Mouse (Mus musculus) intestine, postnatal 0 days (tissue): ENCODE data around the gene Plxdc1. TPM values are rescaled to one million over a fixed set of nuclear protein-coding genes. Genes with fewer than 3 reads are reported as not detected.
A peak's percentile ranks its signal among the peaks of the same experiment; 100 is the strongest.

Experiments
- ATAC-seq: fragments of 200-750 bp; cut with Nextera tagmentation; 2 replicates; pipeline ENCODE4 v1.8.0; 2017; ENCODE audit warnings: mild to moderate bottlenecking, moderate TSS enrichment, moderate library complexity
- H3K27ac ChIP-seq: fragments of 300-500 bp; sonication (generic); 2 replicates; pipeline ENCODE4 v1.5.1; 2014; ENCODE audit warnings: mild to moderate bottlenecking, low read depth, low read length, moderate library complexity
- H3K27me3 ChIP-seq: fragments of 300-500 bp; sonication (generic); replicated peaks from 2 replicates; pipeline ENCODE4 v1.6.1; 2014; ENCODE audit warnings: low read length, mixed read lengths; ENCODE audit not compliant: control insufficient read depth, insufficient read depth
- H3K36me3 ChIP-seq: fragments of 300-500 bp; sonication (generic); 2 replicates; pipeline ENCODE4 v1.6.1; 2014; ENCODE audit warnings: mild to moderate bottlenecking, moderate library complexity; ENCODE audit not compliant: control insufficient read depth, insufficient read depth
- H3K4me1 ChIP-seq: fragments of 300-500 bp; sonication (generic); replicated peaks from 2 replicates; pipeline ENCODE4 v1.6.1; 2014; ENCODE audit warnings: antibody characterized with exemption, low read length, mixed read lengths; ENCODE audit not compliant: control insufficient read depth, insufficient read depth
- H3K4me2 ChIP-seq: fragments of 300-500 bp; sonication (generic); replicated peaks from 2 replicates; pipeline ENCODE4 v1.6.1; 2014; ENCODE audit warnings: low read depth, mild to moderate bottlenecking, moderate library complexity
- H3K4me3 ChIP-seq: fragments of 300-500 bp; sonication (generic); 2 replicates; pipeline ENCODE4 v1.5.1; 2014; ENCODE audit warnings: low read depth, low read length
- H3K9ac ChIP-seq: fragments of 300-500 bp; sonication (generic); 2 replicates; pipeline ENCODE4 v1.6.1; 2014; ENCODE audit warnings: mild to moderate bottlenecking, low read depth, low read length
- H3K9me3 ChIP-seq: fragments of 300-500 bp; sonication (generic); 2 replicates; pipeline ENCODE4 v1.6.1; 2016; ENCODE audit warnings: mixed run types; ENCODE audit not compliant: control insufficient read depth
- CTCF ChIP-seq: sonication (generic); IDR thresholded peaks from 2 replicates; pipeline ENCODE4 v1.5.1; 2016; ENCODE audit warnings: low read depth, mild to moderate bottlenecking, control low read depth, antibody characterized with exemption, moderate library complexity
- WGBS: fragments of 180-500 bp; shearing (Covaris S2); extraction: QIAGEN DNeasy Blood & Tissue Kit; methylation state at CpG from one replicate; pipeline ENCODE4 v1.1.7; 2014; 5-methylcytosine and 5-hydroxymethylcytosine counted together
- polyA plus RNA-seq: library from polyadenylated mRNA; unstranded; fragments of >200 nt; fragmentation: Nextera tagmentation; extraction: Ambion mirVana; gene quantifications from 2 replicates; pipeline ENCODE4 v1.2.1, GENCODE M21; 2015

Gene Plxdc1
- polyA plus RNA-seq, 1 experiment from 2014 or later, result 0.30 TPM

- no peak for TF ChIP-seq CTCF
- H3K9me3 ChIP-seq, result no peaks in the 10 kb centered on the region
- no peak overlapping the region for H3K27ac ChIP-seq
- no peak overlapping the region for H3K4me3 ChIP-seq
- no peak overlapping the region for H3K9ac ChIP-seq
- H3K36me3 ChIP-seq, result no peaks in the 10 kb centered on the region
- no peak for ATAC-seq
- H3K4me2 ChIP-seq, result no peak overlapping the region
- WGBS, result 78% methylated on average over 5 of the region's 5 CpGs
- H3K27me3 ChIP-seq, result no peaks in the 10 kb centered on the region
- no peaks in the 10 kb centered on the region for H3K4me1 ChIP-seq
These were observed 8.4 kb downstream of the Plxdc1 start for GRCm38 (mm10) chr11:97977797-97978196.

GRCm38 (mm10) chr11:97974746-97975145 is 11.5 kb downstream of the Plxdc1 start:
- H3K4me2 ChIP-seq, result no peak overlapping the region
- no peak overlapping the region for H3K27ac ChIP-seq
- no peaks in the 10 kb centered on the region for H3K36me3 ChIP-seq
- H3K9ac ChIP-seq, result no peak overlapping the region
- ATAC-seq, result no peak
- H3K9me3 ChIP-seq, result no peaks in the 10 kb centered on the region
- no peak for TF ChIP-seq CTCF
- H3K4me1 ChIP-seq, result no peaks in the 10 kb centered on the region
- no peak overlapping the region for H3K4me3 ChIP-seq
- 83% methylated on average over 5 of the region's 5 CpGs for WGBS
- no peaks in the 10 kb centered on the region for H3K27me3 ChIP-seq

- Histone ChIP-seq H3K27ac (no peak overlapping the region), H3K36me3 (no peaks in the 10 kb centered on the region), H3K9me3 (no peaks in the 10 kb centered on the region), H3K9ac (no peak overlapping the region), H3K4me3 (no peak overlapping the region), H3K4me2 (no peak overlapping the region), H3K4me1 (no peaks in the 10 kb centered on the region), H3K27me3 (no peaks in the 10 kb centered on the region)
- TF ChIP-seq CTCF, result no peak
- ATAC-seq, result no peak
- WGBS, result 90% methylated on average over 5 of the region's 5 CpGs
These were observed 12.1 kb downstream of the Plxdc1 start for GRCm38 (mm10) chr11:97974141-97974540.

- Histone ChIP-seq H3K4me3 (no peak overlapping the region), H3K4me2 (no peak overlapping the region), H3K4me1 (no peaks in the 10 kb centered on the region), H3K36me3 (no peaks in the 10 kb centered on the region), H3K27ac (no peak overlapping the region), H3K9ac (no peak overlapping the region), H3K9me3 (no peaks in the 10 kb centered on the region), H3K27me3 (no peaks in the 10 kb centered on the region)
- no peak for ATAC-seq
- 67% methylated on average over 2 of the region's 2 CpGs for WGBS
- TF ChIP-seq CTCF, result peak; percentile 41; the same call in 1 of the 2 replicates
These were observed 13.8 kb downstream of the Plxdc1 start for GRCm38 (mm10) chr11:97972434-97972833.

- Histone ChIP-seq H3K4me1 (no peaks in the 10 kb centered on the region), H3K9me3 (no peaks in the 10 kb centered on the region), H3K4me2 (no peak overlapping the region), H3K9ac (no peak overlapping the region), H3K27me3 (no peaks in the 10 kb centered on the region), H3K36me3 (no peaks in the 10 kb centered on the region), H3K4me3 (no peak overlapping the region), H3K27ac (no peak overlapping the region)
- no peak for ATAC-seq
- TF ChIP-seq CTCF, result no peak
- 18% methylated on average over 7 of the region's 7 CpGs for whole genome bisulfite sequencing
These were observed 15.0 kb downstream of the Plxdc1 start for GRCm38 (mm10) chr11:97971232-97971631.

- H3K4me3 ChIP-seq, result no peak overlapping the region
- TF ChIP-seq CTCF, result no peak
- H3K27ac ChIP-seq, result no peak overlapping the region
- ATAC-seq, result no peak
- no peaks in the 10 kb centered on the region for H3K36me3 ChIP-seq
- H3K27me3 ChIP-seq, result no peaks in the 10 kb centered on the region
- WGBS, result 84% methylated on average over 7 of the region's 7 CpGs
- H3K9me3 ChIP-seq, result no peaks in the 10 kb centered on the region
- no peaks in the 10 kb centered on the region for H3K4me1 ChIP-seq
- H3K9ac ChIP-seq, result no peak overlapping the region
- no peak overlapping the region for H3K4me2 ChIP-seq
These were observed 15.5 kb downstream of the Plxdc1 start for GRCm38 (mm10) chr11:97970771-97971170.

GRCm38 (mm10) chr11:97968385-97968784 is 17.9 kb downstream of the Plxdc1 start:
- WGBS, result 70% methylated on average over 5 of the region's 5 CpGs
- H3K9me3 ChIP-seq, result no peaks in the 10 kb centered on the region
- ATAC-seq, result no peak
- H3K4me2 ChIP-seq, result no peak overlapping the region
- H3K36me3 ChIP-seq, result no peaks in the 10 kb centered on the region
- H3K27ac ChIP-seq, result no peak overlapping the region
- no peaks in the 10 kb centered on the region for H3K4me1 ChIP-seq
- H3K27me3 ChIP-seq, result no peaks in the 10 kb centered on the region
- TF ChIP-seq CTCF, result no peak
- no peak overlapping the region for H3K9ac ChIP-seq
- H3K4me3 ChIP-seq, result no peak overlapping the region
